Mouse (Mus musculus): ENCODE data around the gene Tfeb.

Gene Tfeb

GRCm38 (mm10) chr17:47831772-47832171, 94.9 kb downstream of the Tfeb start:
- no peak for DNase-seq (ENCODE audit: low spot score in 2 of 2)

GRCm38 (mm10) chr17:47832501-47833028, 95.7 kb downstream of the Tfeb start:
- no peak for DNase-seq (ENCODE audit: low spot score in 2 of 2)

- DNase-seq (ENCODE audit: low spot score in 2 of 2), result peak in 1 of 2 experiments; percentile 49
These were observed 96.3 kb downstream of the Tfeb start for GRCm38 (mm10) chr17:47833029-47833627.

GRCm38 (mm10) chr17:47833628-47834481, 97.0 kb downstream of the Tfeb start:
- peak in 1 of 2 experiments; percentile 53 for DNase-seq (ENCODE audit: low spot score in 2 of 2)

- DNase-seq (ENCODE audit: low spot score in 2 of 2), result peak in 1 of 2 experiments; percentile 55
These were observed 97.6 kb downstream of the Tfeb start, which contains the start of gene Mdfi for GRCm38 (mm10) chr17:47834482-47834767. TSS of gene Mdfi (minus strand) at chr17:47834691.

- no peak for DNase-seq (ENCODE audit: low spot score in 2 of 2)
These were observed 101.0 kb downstream of the Tfeb start for GRCm38 (mm10) chr17:47837808-47838207.

- DNase-seq (ENCODE audit: low spot score in 2 of 2), result no peak
These were observed 104.7 kb downstream of the Tfeb start for GRCm38 (mm10) chr17:47841521-47841920.
